Mouse (Mus musculus) thymus, adult 2 months (tissue): ENCODE results near the gene Ccer1.

ENCODE experiments used
- CTCF ChIP-seq: fragments of 200-500 bp; IDR thresholded peaks from 2 replicates; pipeline ENCODE4 v1.5.1; 2012; ENCODE audit warnings: mild to moderate bottlenecking, control low read depth, low read length, moderate library complexity, borderline replicate concordance; ENCODE audit not compliant: control insufficient read depth, poor library complexity, insufficient read depth; ENCODE audit errors: extremely low read depth
- POLR2A ChIP-seq: fragments of 200-500 bp; IDR thresholded peaks from 2 replicates; pipeline ENCODE4 v1.6.1; 2012; ENCODE audit warnings: mild to moderate bottlenecking, low read length, control low read depth, moderate library complexity; ENCODE audit not compliant: control insufficient read depth, poor library complexity, insufficient read depth; ENCODE audit errors: extremely low read depth

GRCm38 (mm10) chr10:97692913-97693312 lies at the start of gene Ccer1:
- no peak for TF ChIP-seq CTCF
- TF ChIP-seq POLR2A, result no peak
